Mouse (Mus musculus): ENCODE measurements at regions not wholly inside any gene's neighbourhood (a gene's known extent, or its start where the extent isn't known, plus 50 kb on each side); places are given as distances from the start of the nearest gene placed in this dataset.

- no peak for DNase-seq
Observed at GRCm38 (mm10) chr7:64058282-64058872, 95.3 kb upstream of the Trpm1 start.

- no peak for DNase-seq
Observed at GRCm38 (mm10) chr7:64057873-64058272, 95.8 kb upstream of the Trpm1 start.

GRCm38 (mm10) chr7:64056498-64056897 lies 97.1 kb upstream of the Trpm1 start:
- no peak for DNase-seq

- no peak for DNase-seq
Observed at GRCm38 (mm10) chr7:64054996-64055395, 98.6 kb upstream of the Trpm1 start.

GRCm38 (mm10) chr7:64053766-64054165 lies 99.9 kb upstream of the Trpm1 start:
- peak; percentile 48 for DNase-seq

GRCm38 (mm10) chr7:64052400-64052799 lies 101.2 kb upstream of the Trpm1 start:
- DNase-seq, result peak; percentile 55

GRCm38 (mm10) chr7:64050826-64051401 lies 102.7 kb upstream of the Trpm1 start:
- DNase-seq, result no peak

GRCm38 (mm10) chr7:64050246-64050645 lies 103.4 kb upstream of the Trpm1 start:
- no peak for DNase-seq

- no peak for DNase-seq
Observed at GRCm38 (mm10) chr7:64049183-64049965, 104.3 kb upstream of the Trpm1 start.

- no peak for DNase-seq
Observed at GRCm38 (mm10) chr7:64048452-64049182, 105.0 kb upstream of the Trpm1 start.

- DNase-seq, result no peak
Observed at GRCm38 (mm10) chr7:64047831-64048230, 105.8 kb upstream of the Trpm1 start.

GRCm38 (mm10) chr7:64045292-64045691 lies 106.6 kb upstream of the Klf13 start:
- DNase-seq, result no peak

GRCm38 (mm10) chr7:64042978-64043377 lies 104.3 kb upstream of the Klf13 start:
- DNase-seq, result no peak

GRCm38 (mm10) chr7:64041303-64041702 lies 102.6 kb upstream of the Klf13 start:
- DNase-seq, result no peak

GRCm38 (mm10) chr7:64040026-64040737 lies 101.5 kb upstream of the Klf13 start:
- DNase-seq, result no peak

- DNase-seq, result no peak
Observed at GRCm38 (mm10) chr7:64037701-64038231, 99.1 kb upstream of the Klf13 start.

- DNase-seq, result no peak
Observed at GRCm38 (mm10) chr7:64036154-64036553, 97.4 kb upstream of the Klf13 start.

- DNase-seq, result no peak
Observed at GRCm38 (mm10) chr7:64035025-64035606, 96.4 kb upstream of the Klf13 start.

- DNase-seq, result no peak
Observed at GRCm38 (mm10) chr7:64034493-64034892, 95.8 kb upstream of the Klf13 start.

- no peak for DNase-seq
Observed at GRCm38 (mm10) chr7:64033388-64033787, 94.7 kb upstream of the Klf13 start.

GRCm38 (mm10) chr7:64032921-64033354 lies 94.2 kb upstream of the Klf13 start:
- peak; percentile 58 for DNase-seq

GRCm38 (mm10) chr7:64030650-64031049 lies 91.9 kb upstream of the Klf13 start:
- DNase-seq, result no peak

Measured in cerebellum, adult 11 months (tissue).